Mouse (Mus musculus) liver, adult 2 months (tissue): ENCODE results near the gene Mettl1.

ENCODE experiments used
- CTCF ChIP-seq: fragments of 200-500 bp; IDR thresholded peaks from 2 replicates; pipeline ENCODE4 v1.5.1; 2011; ENCODE audit warnings: low read depth, low read length, control low read depth
- POLR2A ChIP-seq: fragments of 200-500 bp; IDR thresholded peaks from 2 replicates; pipeline ENCODE4 v1.6.1; 2011; ENCODE audit warnings: low read length, control low read depth; ENCODE audit not compliant: insufficient read depth; ENCODE audit errors: extremely low read depth

- TF ChIP-seq CTCF (no peak), POLR2A (no peak)
These were observed 39.9 kb upstream of the Mettl1 start for GRCm38 (mm10) chr10:127001297-127001696.
